Mouse (Mus musculus) MEL (cell line): Measurements from ENCODE around the gene Prkag1. TPM values are rescaled to one million over a fixed set of nuclear protein-coding genes. Genes with fewer than 3 reads are reported as not detected.
A peak's percentile ranks its signal among the peaks of the same experiment; 100 is the strongest.

ENCODE experiments used
- DNase-seq: peaks from one replicate; pipeline ENCODE4 v3.0.0; 2011; ENCODE audit warnings: low read depth, low spot score
- H3K27ac ChIP-seq: 2 replicates; pipeline ENCODE4 v1.5.1; 2012; ENCODE audit warnings: low read depth, mild to moderate bottlenecking, control low read depth, low read length, moderate library complexity; ENCODE audit not compliant: control insufficient read depth
- H3K27me3 ChIP-seq, 2 experiments: fragments of 150-350 bp in 1 of 2; sonication (generic) in 1 of 2; 2 replicates each; pipeline ENCODE4 v1.6.1; 2012; ENCODE audit warnings: low read length in 2 of 2, mild to moderate bottlenecking in 2 of 2, improper control_type of control experiment in 1 of 2, moderate library complexity in 1 of 2; ENCODE audit not compliant: insufficient read depth in 2 of 2, control insufficient read depth in 1 of 2
- H3K36me3 ChIP-seq, 2 experiments: 2 replicates each; pipeline ENCODE4 v1.6.1; 2012 to 2014; ENCODE audit warnings: low read length in 2 of 2, improper control_type of control experiment in 1 of 2, inconsistent platforms in 1 of 2, mild to moderate bottlenecking in 1 of 2; ENCODE audit not compliant: insufficient read depth in 2 of 2, control insufficient read depth in 1 of 2
- H3K4me1 ChIP-seq, 2 experiments: fragments of 150-350 bp in 1 of 2; sonication (generic) in 1 of 2; 2 replicates each; pipeline ENCODE4 v1.6.1; 2012; ENCODE audit warnings: low read length in 2 of 2, improper control_type of control experiment in 1 of 2, mild to moderate bottlenecking in 1 of 2; ENCODE audit not compliant: insufficient read depth in 2 of 2, control insufficient read depth in 1 of 2
- H3K4me3 ChIP-seq, 2 experiments: fragments of 150-350 bp in 1 of 2; sonication (generic) in 1 of 2; 2 replicates each; pipeline ENCODE4 v1.5.1; 2012; ENCODE audit warnings: low read depth in 2 of 2, low read length in 2 of 2, mild to moderate bottlenecking in 2 of 2, moderate library complexity in 2 of 2, control low read depth in 1 of 2, improper control_type of control experiment in 1 of 2; ENCODE audit not compliant: control insufficient read depth in 1 of 2, insufficient read depth in 1 of 2
- H3K79me2 ChIP-seq: 2 replicates; pipeline ENCODE4 v1.6.1; 2012; ENCODE audit warnings: mild to moderate bottlenecking, low read length, moderate library complexity; ENCODE audit not compliant: control insufficient read depth, poor library complexity, insufficient read depth
- H3K9ac ChIP-seq: 2 replicates; pipeline ENCODE4 v1.6.1; 2012; ENCODE audit warnings: low read depth, mild to moderate bottlenecking, control low read depth, low read length, moderate library complexity; ENCODE audit not compliant: control insufficient read depth, poor library complexity, severe bottlenecking
- H3K9me3 ChIP-seq: fragments of 150-350 bp; sonication (generic); replicated peaks from 2 replicates; pipeline ENCODE4 v1.6.1; 2012; ENCODE audit warnings: mild to moderate bottlenecking, low read length, improper control_type of control experiment, moderate library complexity; ENCODE audit not compliant: insufficient read depth
- CTCF ChIP-seq, 3 experiments: IDR thresholded peaks in 2 of 3; conservative IDR thresholded peaks in 1 of 3; 2 replicates each; pipeline ENCODE4 v1.5.1; 2011 to 2012; ENCODE audit warnings: low read length in 3 of 3, low read depth in 2 of 3, mild to moderate bottlenecking in 2 of 3, improper control_type of control experiment in 1 of 3, inconsistent platforms in 1 of 3, mixed read lengths in 1 of 3, moderate library complexity in 1 of 3; ENCODE audit not compliant: control insufficient read depth in 1 of 3, insufficient read depth in 1 of 3, poor library complexity in 1 of 3, severe bottlenecking in 1 of 3
- E2F4 ChIP-seq: IDR thresholded peaks from 2 replicates; pipeline ENCODE4 v1.6.1; 2011; ENCODE audit warnings: low read depth, low read length, improper control_type of control experiment, borderline replicate concordance
- EP300 ChIP-seq, 2 experiments: IDR thresholded peaks; 2 replicates each; pipeline ENCODE4 v1.6.1; 2011; ENCODE audit warnings: improper control_type of control experiment in 2 of 2, low read length in 2 of 2, low read depth in 1 of 2, mild to moderate bottlenecking in 1 of 2
- ETS1 ChIP-seq: IDR thresholded peaks from 2 replicates; pipeline ENCODE4 v1.6.1; 2012; ENCODE audit warnings: low read depth, mild to moderate bottlenecking, inconsistent platforms, low read length, improper control_type of control experiment, moderate library complexity
- GABPA ChIP-seq: IDR thresholded peaks from 2 replicates; pipeline ENCODE4 v1.6.1; 2012; ENCODE audit warnings: low read depth, mild to moderate bottlenecking, inconsistent platforms, low read length, improper control_type of control experiment, moderate library complexity
- HCFC1 ChIP-seq: IDR thresholded peaks from 2 replicates; pipeline ENCODE4 v1.6.1; 2012; ENCODE audit warnings: low read depth, mild to moderate bottlenecking, inconsistent platforms, low read length, improper control_type of control experiment, moderate library complexity
- KAT2A ChIP-seq: conservative IDR thresholded peaks from 2 replicates; pipeline ENCODE4 v1.6.1; 2012; ENCODE audit warnings: low read depth, low read length, improper control_type of control experiment, inconsistent platforms
- MAX ChIP-seq: IDR thresholded peaks from 2 replicates; pipeline ENCODE4 v1.6.1; 2011; ENCODE audit warnings: low read length, improper control_type of control experiment
- MAZ ChIP-seq: IDR thresholded peaks from 2 replicates; pipeline ENCODE4 v1.6.1; 2012; ENCODE audit warnings: low read depth, mild to moderate bottlenecking, inconsistent platforms, low read length, improper control_type of control experiment
- MYC ChIP-seq: IDR thresholded peaks from 2 replicates; pipeline ENCODE4 v1.6.1; 2011; ENCODE audit warnings: low read depth, mild to moderate bottlenecking, low read length, improper control_type of control experiment, moderate library complexity
- NRF1 ChIP-seq: IDR thresholded peaks from 2 replicates; pipeline ENCODE4 v1.6.1; 2014; ENCODE audit warnings: low read depth, mild to moderate bottlenecking, inconsistent platforms, low read length, improper control_type of control experiment, moderate library complexity; ENCODE audit not compliant: poor library complexity, insufficient read depth, severe bottlenecking
- POLR2AphosphoS5 ChIP-seq: IDR thresholded peaks from 2 replicates; pipeline ENCODE4 v1.6.1; 2012; ENCODE audit warnings: low read depth, borderline replicate concordance, mild to moderate bottlenecking, inconsistent platforms, low read length, moderate library complexity, mixed read lengths
- RAD21 ChIP-seq: IDR thresholded peaks from 2 replicates; pipeline ENCODE4 v1.6.1; 2011; ENCODE audit warnings: mild to moderate bottlenecking, low read depth, low read length, improper control_type of control experiment
- SIN3A ChIP-seq: IDR thresholded peaks from 2 replicates; pipeline ENCODE4 v1.6.1; 2012; ENCODE audit warnings: low read length, improper control_type of control experiment, inconsistent platforms
- SMC3 ChIP-seq: IDR thresholded peaks from 2 replicates; pipeline ENCODE4 v1.6.1; 2011; ENCODE audit warnings: low read depth, low read length, improper control_type of control experiment
- ZC3H11A ChIP-seq: IDR thresholded peaks from 2 replicates; pipeline ENCODE4 v1.6.1; 2012; ENCODE audit warnings: low read depth, mild to moderate bottlenecking, inconsistent platforms, low read length, improper control_type of control experiment
- ZKSCAN1 ChIP-seq: IDR thresholded peaks from 2 replicates; pipeline ENCODE4 v1.6.1; 2012; ENCODE audit warnings: low read depth, mild to moderate bottlenecking, inconsistent platforms, low read length, improper control_type of control experiment, moderate library complexity
- ZMIZ1 ChIP-seq: IDR thresholded peaks from 2 replicates; pipeline ENCODE4 v1.6.1; 2012; ENCODE audit warnings: low read depth, mild to moderate bottlenecking, inconsistent platforms, low read length, improper control_type of control experiment, moderate library complexity
- ZNF384 ChIP-seq: IDR thresholded peaks from 2 replicates; pipeline ENCODE4 v1.6.1; 2012; ENCODE audit warnings: low read depth, mild to moderate bottlenecking, inconsistent platforms, low read length, improper control_type of control experiment
- polyA plus RNA-seq, 2 experiments: library from polyadenylated mRNA; stranded (reverse) in 1 of 2; unstranded in 1 of 2; fragments of >175 nt in 1 of 2; fragments of >200 nt in 1 of 2; gene quantifications; 2 replicates each; pipeline versions ENCODE4 v1.2.1 to v1.2.4; 2012; ENCODE audit warnings: low replicate concordance in 2 of 2, low read depth in 1 of 2; ENCODE audit not compliant: insufficient read length in 2 of 2, insufficient read depth in 1 of 2, missing spikeins in 1 of 2
- total RNA-seq: library from RNA; depleted of rRNA; stranded (reverse); fragments of 300-350 nt; gene quantifications from 2 replicates; pipeline ENCODE4 v1.2.3, GENCODE M21; 2012

The Prkag1 gene
- total and polyA plus RNA-seq, 3 experiments = 122 to 348 (median 141) TPM

DNA sequence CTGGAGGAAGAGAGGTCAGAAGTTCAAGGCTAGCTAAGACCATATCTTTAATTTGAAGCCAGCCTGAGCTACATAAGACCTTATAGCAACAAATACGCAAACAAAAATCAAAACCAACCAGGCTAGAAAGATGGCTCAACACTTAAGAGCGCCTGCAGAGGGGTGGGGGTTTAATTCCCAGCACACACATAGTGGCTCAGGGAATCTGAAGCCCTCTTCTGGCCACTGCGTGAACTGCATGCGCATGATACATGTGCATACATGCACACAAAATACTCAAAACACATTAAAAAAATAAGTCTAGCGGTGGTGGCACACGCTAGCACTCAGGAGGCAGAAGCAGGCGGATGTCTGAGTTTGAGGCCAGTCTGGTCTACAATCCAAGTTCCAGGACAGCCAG, 45.6 kb downstream of the Prkag1 start:
- H3K9me3 ChIP-seq = no peaks in the 10 kb centered on the region
- no peak overlapping the region for H3K27ac ChIP-seq
- H3K27me3 ChIP-seq = no peaks in the 10 kb centered on the region
- peak; percentile 81 for DNase-seq
- no peaks in the 10 kb centered on the region; a peak in 1 of 4 replicates for H3K4me1 ChIP-seq
- peak; percentile 49; the same call in 1 of the 2 replicates for TF ChIP-seq ZC3H11A
- TF ChIP-seq MYC = peak; percentile 60; the same call in 1 of the 2 replicates
- TF ChIP-seq RAD21 = peak; percentile 41
- no peak; the same call in 1 of the 2 replicates for TF ChIP-seq MAZ
- TF ChIP-seq SMC3 = peak; percentile 71
- no peak for TF ChIP-seq SIN3A
- TF ChIP-seq ETS1 = no peak
- TF ChIP-seq KAT2A = no peak
- TF ChIP-seq MAX = peak; percentile 42; the same call in 1 of the 2 replicates
- TF ChIP-seq CTCF (IDR thresholded peaks at IDR 0.05 in 2 of 3, conservative IDR thresholded peaks at IDR 0.05 in 1 of 3; ENCODE audit: control insufficient read depth in 1 of 3, insufficient read depth in 1 of 3, low read depth in 2 of 3, low read length in 3 of 3, poor library complexity in 1 of 3, severe bottlenecking in 1 of 3) = peak; percentile 74 to 97 (median 75)
- no peak for TF ChIP-seq GABPA
- TF ChIP-seq ZNF384 = peak; percentile 50
- TF ChIP-seq HCFC1 = no peak
- TF ChIP-seq ZMIZ1 = no peak
- TF ChIP-seq POLR2AphosphoS5 = no peak
- no peak for TF ChIP-seq EP300 (IDR thresholded peaks at IDR 0.05; ENCODE audit: low read depth in 1 of 2, low read length in 2 of 2)
- TF ChIP-seq NRF1 = 0 out of 2 replicates have a peak, but pooled peaks have one; percentile 20
- TF ChIP-seq ZKSCAN1 = no peak
- no peak for TF ChIP-seq E2F4
- TF ChIP-seq, all 39 proteins: peak for 8
- Histone ChIP-seq H3K9ac (no peak overlapping the region), H3K36me3 (no peaks in the 10 kb centered on the region), H3K79me2 (no peaks in the 10 kb centered on the region), H3K4me3 (no peak overlapping the region)

DNA sequence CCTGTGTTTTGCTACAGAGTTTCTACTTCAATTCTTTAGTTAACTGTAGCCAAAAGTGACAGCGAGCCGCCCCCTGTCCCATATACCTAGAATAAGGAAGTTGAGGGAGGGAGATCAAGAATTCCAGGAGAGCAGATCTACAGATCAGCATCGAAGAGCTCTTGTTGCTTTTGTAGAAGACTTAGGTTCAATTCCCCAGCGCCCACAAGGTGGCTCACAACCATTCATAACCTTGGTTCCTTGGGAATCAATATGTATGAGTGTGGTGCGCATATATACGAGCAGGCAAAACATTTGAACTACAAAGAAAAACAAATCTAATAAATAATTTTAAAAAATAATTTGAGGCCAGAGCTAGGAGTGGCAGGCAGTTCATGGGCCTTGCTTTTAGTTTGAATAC, 50.2 kb downstream of the Prkag1 start:
- no peaks in the 10 kb centered on the region for H3K36me3 ChIP-seq
- H3K9ac ChIP-seq = no peak overlapping the region
- no peak for TF ChIP-seq SIN3A
- peak; percentile 10; the same call in 1 of the 2 replicates for TF ChIP-seq SMC3
- TF ChIP-seq CTCF (IDR thresholded peaks at IDR 0.05 in 2 of 3, conservative IDR thresholded peaks at IDR 0.05 in 1 of 3; ENCODE audit: control insufficient read depth in 1 of 3, insufficient read depth in 1 of 3, low read depth in 2 of 3, low read length in 3 of 3, poor library complexity in 1 of 3, severe bottlenecking in 1 of 3) = peak in 1 of 3 experiments; percentile 24; a peak in 1 of 6 replicates
- no peak for TF ChIP-seq MAZ
- H3K27me3 ChIP-seq = no peaks in the 10 kb centered on the region
- H3K4me1 ChIP-seq = no peaks in the 10 kb centered on the region; a peak in 1 of 4 replicates
- no peak for DNase-seq
- no peak overlapping the region for H3K27ac ChIP-seq
- no peak overlapping the region for H3K4me3 ChIP-seq
- no peaks in the 10 kb centered on the region for H3K79me2 ChIP-seq
- H3K9me3 ChIP-seq = no peaks in the 10 kb centered on the region
